Mouse (Mus musculus) liver, adult 2 months (tissue): ENCODE measurements around the gene Tox4.

Source experiments
- CTCF ChIP-seq: fragments of 200-500 bp; IDR thresholded peaks from 2 replicates; pipeline ENCODE4 v1.5.1; 2011; ENCODE audit warnings: low read depth, low read length, control low read depth
- POLR2A ChIP-seq: fragments of 200-500 bp; IDR thresholded peaks from 2 replicates; pipeline ENCODE4 v1.6.1; 2011; ENCODE audit warnings: low read length, control low read depth; ENCODE audit not compliant: insufficient read depth; ENCODE audit errors: extremely low read depth

DNA sequence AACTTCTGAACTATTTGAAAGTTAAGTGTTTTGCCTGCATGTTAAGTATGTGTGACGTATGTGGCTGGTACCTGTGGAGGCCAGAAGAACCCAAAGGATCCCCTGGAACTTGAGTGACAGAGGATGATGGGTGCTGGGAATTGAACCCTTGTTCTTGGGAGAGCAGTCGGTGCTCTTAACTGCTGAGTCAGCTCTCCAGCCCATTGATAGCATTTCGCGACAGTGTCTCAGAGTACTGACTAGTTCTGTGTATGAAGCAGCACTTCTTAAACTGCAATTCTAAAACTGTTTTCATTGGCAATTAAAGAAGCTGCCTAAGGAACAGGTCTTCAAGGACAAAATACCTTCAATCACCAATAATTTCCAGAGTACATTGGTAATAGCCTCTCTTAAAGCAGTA, 1.7 kb upstream of the Tox4 start:
- no peak for TF ChIP-seq POLR2A
- TF ChIP-seq CTCF, result no peak
